Mouse (Mus musculus) MEL (cell line): Measurements from ENCODE around the gene Scaf4.

ENCODE experiments used
- CHD1 ChIP-seq: IDR thresholded peaks from 2 replicates; pipeline ENCODE4 v1.6.1; 2012; ENCODE audit warnings: low read depth, mild to moderate bottlenecking, inconsistent platforms, low read length, improper control_type of control experiment
- CTCF ChIP-seq, 3 experiments: IDR thresholded peaks in 2 of 3; conservative IDR thresholded peaks in 1 of 3; 2 replicates each; pipeline ENCODE4 v1.5.1; 2011 to 2012; ENCODE audit warnings: low read length in 3 of 3, low read depth in 2 of 3, mild to moderate bottlenecking in 2 of 3, improper control_type of control experiment in 1 of 3, inconsistent platforms in 1 of 3, mixed read lengths in 1 of 3, moderate library complexity in 1 of 3; ENCODE audit not compliant: control insufficient read depth in 1 of 3, insufficient read depth in 1 of 3, poor library complexity in 1 of 3, severe bottlenecking in 1 of 3
- EP300 ChIP-seq, 2 experiments: IDR thresholded peaks; 2 replicates each; pipeline ENCODE4 v1.6.1; 2011; ENCODE audit warnings: improper control_type of control experiment in 2 of 2, low read length in 2 of 2, low read depth in 1 of 2, mild to moderate bottlenecking in 1 of 2
- GABPA ChIP-seq: IDR thresholded peaks from 2 replicates; pipeline ENCODE4 v1.6.1; 2012; ENCODE audit warnings: low read depth, mild to moderate bottlenecking, inconsistent platforms, low read length, improper control_type of control experiment, moderate library complexity
- GATA1 ChIP-seq: IDR thresholded peaks from 2 replicates; pipeline ENCODE4 v1.6.1; 2011; ENCODE audit warnings: low read depth, low read length, improper control_type of control experiment
- MAX ChIP-seq: IDR thresholded peaks from 2 replicates; pipeline ENCODE4 v1.6.1; 2011; ENCODE audit warnings: low read length, improper control_type of control experiment
- NELFE ChIP-seq: IDR thresholded peaks from 2 replicates; pipeline ENCODE4 v1.6.1; 2011; ENCODE audit warnings: low read depth, low read length, improper control_type of control experiment
- NRF1 ChIP-seq: IDR thresholded peaks from 2 replicates; pipeline ENCODE4 v1.6.1; 2014; ENCODE audit warnings: low read depth, mild to moderate bottlenecking, inconsistent platforms, low read length, improper control_type of control experiment, moderate library complexity; ENCODE audit not compliant: poor library complexity, insufficient read depth, severe bottlenecking
- POLR2A ChIP-seq, 2 experiments: IDR thresholded peaks; 2 replicates each; pipeline ENCODE4 v1.6.1; 2011 to 2012; ENCODE audit warnings: low read length in 2 of 2, mild to moderate bottlenecking in 2 of 2, control low read depth in 1 of 2, improper control_type of control experiment in 1 of 2, low read depth in 1 of 2, moderate library complexity in 1 of 2; ENCODE audit not compliant: control insufficient read depth in 1 of 2, insufficient read depth in 1 of 2, poor library complexity in 1 of 2
- SIN3A ChIP-seq: IDR thresholded peaks from 2 replicates; pipeline ENCODE4 v1.6.1; 2012; ENCODE audit warnings: low read length, improper control_type of control experiment, inconsistent platforms
- USF1 ChIP-seq: IDR thresholded peaks from 2 replicates; pipeline ENCODE4 v1.6.1; 2014; ENCODE audit warnings: low read depth, mild to moderate bottlenecking, inconsistent platforms, low read length, improper control_type of control experiment, moderate library complexity
- USF2 ChIP-seq, 2 experiments: IDR thresholded peaks; 2 replicates each; pipeline ENCODE4 v1.6.1; 2011 to 2012; ENCODE audit warnings: improper control_type of control experiment in 2 of 2, low read length in 2 of 2, borderline replicate concordance in 1 of 2, inconsistent platforms in 1 of 2, low read depth in 1 of 2, mild to moderate bottlenecking in 1 of 2; ENCODE audit not compliant: insufficient read depth in 1 of 2

GRCm38 (mm10) chr16:90264021-90264420 lies 20.3 kb downstream of the Scaf4 start:
- TF ChIP-seq POLR2A (IDR thresholded peaks at IDR 0.05; ENCODE audit: control insufficient read depth in 1 of 2, insufficient read depth in 1 of 2, low read depth in 1 of 2, low read length in 2 of 2, poor library complexity in 1 of 2) (no peak), MAX (no peak), SIN3A (no peak), CHD1 (no peak), NRF1 (no peak), NELFE (no peak), CTCF (IDR thresholded peaks at IDR 0.05 in 2 of 3, conservative IDR thresholded peaks at IDR 0.05 in 1 of 3; ENCODE audit: control insufficient read depth in 1 of 3, insufficient read depth in 1 of 3, low read depth in 2 of 3, low read length in 3 of 3, poor library complexity in 1 of 3, severe bottlenecking in 1 of 3) (no peak), EP300 (IDR thresholded peaks at IDR 0.05; ENCODE audit: low read depth in 1 of 2, low read length in 2 of 2) (no peak), USF2 (IDR thresholded peaks at IDR 0.05; ENCODE audit: borderline replicate concordance in 1 of 2, insufficient read depth in 1 of 2, low read depth in 1 of 2, low read length in 2 of 2) (no peak), USF1 (no peak), GABPA (no peak), GATA1 (no peak)
